16 mouse cellular contexts compared by ENCODE assay signal in genomic region chr2:180202805-180203204, GRCm38 (mm10). TPM values are rescaled to one million over a fixed set of nuclear protein-coding genes. Genes with fewer than 3 reads are reported as not detected.
DNase-seq lines count a peak whose midpoint lies in the region; ATAC-seq and TF ChIP-seq lines count a peak whose summit lies in the region.
"Had no signal": no experiment of that assay in that cellular context is flagged by ENCODE, and none has a peak within 500 bp of the region (broad histone marks: within the 10 kb centered on the region; RNA-seq: fewer than 3 reads in every experiment).

No protein-coding gene starts in this region.

- no peak overlapping the region for H3K4me3 ChIP-seq in lung, embryonic 14.5 days (ENCODE audit: low read depth, low read length)
- H3K4me3 ChIP-seq: forebrain, embryonic 12.5 days; heart, embryonic 15.5 days; hindbrain, embryonic 15.5 days; limb, embryonic 12.5 days; liver, embryonic 15.5 days; midbrain, embryonic 13.5 days had no signal

- no peaks in the 10 kb centered on the region for H3K27me3 ChIP-seq in lung, embryonic 14.5 days (ENCODE audit: insufficient read depth, low read length)
- H3K27me3 ChIP-seq: forebrain, embryonic 12.5 days; heart, embryonic 15.5 days; hindbrain, embryonic 15.5 days; limb, embryonic 12.5 days; liver, embryonic 15.5 days; midbrain, embryonic 13.5 days had no signal

- no peak overlapping the region for H3K4me2 ChIP-seq in lung, embryonic 14.5 days
- H3K4me2 ChIP-seq: forebrain, embryonic 12.5 days; heart, embryonic 15.5 days; hindbrain, embryonic 15.5 days; limb, embryonic 12.5 days; liver, embryonic 15.5 days; midbrain, embryonic 13.5 days had no signal

- H3K36me3 ChIP-seq in lung, embryonic 14.5 days (ENCODE audit: insufficient read depth) = peaks cover 56% of the 10 kb centered on the region
- H3K36me3 ChIP-seq: forebrain, embryonic 12.5 days; hindbrain, embryonic 15.5 days; limb, embryonic 12.5 days; liver, embryonic 15.5 days; midbrain, embryonic 13.5 days had no signal

- 41% methylated on average over 10 of the region's 10 CpGs for WGBS in lung, embryonic 14.5 days

- peak; percentile 73 for ATAC-seq in common myeloid progenitor, adult 5-6 weeks (replicated peaks; ENCODE audit: low read depth, poor library complexity, severe bottlenecking)
- peak; percentile 60 for ATAC-seq in lung, embryonic 14.5 days (ENCODE audit: insufficient read depth)
- ATAC-seq in megakaryocyte, adult 5-6 weeks (ENCODE audit: poor library complexity, severe bottlenecking) = peak; percentile 72
- no peak for ATAC-seq in activated CD4-positive, CD25-positive, alpha-beta regulatory T cell, adult 4 months
- no peak for ATAC-seq in erythroblast, adult 5-6 weeks (replicated peaks; ENCODE audit: low FRiP score, poor library complexity, severe bottlenecking)
- ATAC-seq: midbrain, embryonic 13.5 days had no signal

- no peak overlapping the region for H3K9ac ChIP-seq in lung, embryonic 14.5 days
- H3K9ac ChIP-seq: forebrain, embryonic 12.5 days; heart, embryonic 15.5 days; hindbrain, embryonic 15.5 days; limb, embryonic 12.5 days; liver, embryonic 15.5 days; midbrain, embryonic 13.5 days had no signal

- H3K27ac ChIP-seq in lung, embryonic 14.5 days (ENCODE audit: low read depth) = no peak overlapping the region
- H3K27ac ChIP-seq: forebrain, embryonic 12.5 days; heart, embryonic 15.5 days; hindbrain, embryonic 15.5 days; limb, embryonic 12.5 days; liver, embryonic 15.5 days; midbrain, embryonic 13.5 days had no signal

- H3K4me1 ChIP-seq in lung, embryonic 14.5 days (ENCODE audit: insufficient read depth) = no peaks in the 10 kb centered on the region; the same call in 1 of the 2 replicates
- H3K4me1 ChIP-seq: limb, embryonic 12.5 days; liver, embryonic 15.5 days had no signal

- DNase-seq in layer of hippocampus, adult 9-11 months = peak; percentile 54
- DNase-seq in layer of hippocampus, postnatal 36 days = no peak
- peak; percentile 81 for DNase-seq in lung, embryonic 14.5 days
- DNase-seq: cerebellum, adult 11-12 months; kidney, adult 18-20 months; kidney, postnatal 36 days had no signal

- no peaks in the 10 kb centered on the region for H3K9me3 ChIP-seq in lung, embryonic 14.5 days (ENCODE audit: low read depth, low read length)
- H3K9me3 ChIP-seq: forebrain, embryonic 12.5 days; heart, embryonic 15.5 days; hindbrain, embryonic 15.5 days; limb, embryonic 12.5 days; liver, embryonic 15.5 days; midbrain, embryonic 13.5 days had no signal

- TF ChIP-seq CTCF in lung, embryonic 14.5 days (IDR thresholded peaks at IDR 0.05; ENCODE audit: low read depth) = no peak

RNA-seq across cellular contexts. Expression of gene Lama5, which starts 22.9 kb away (rescaled TPM):
- 10 to 100 TPM in 1 of 2 experiments, 1 to 10 TPM in 1; 6.5 to 11.0 TPM for total RNA-seq in layer of hippocampus, postnatal 36 days (2021)
- 0.05 and 0.10 TPM in 2 replicates for total RNA-seq in common myeloid progenitor, adult 5-6 weeks (2017)
- 95.0 and 95.1 TPM in 2 replicates for polyA plus RNA-seq in lung, embryonic 14.5 days (2014; fragmentation: Nextera tagmentation; extraction: Ambion mirVana)
- 0.48 and 0.83 TPM in 2 replicates for total RNA-seq in megakaryocyte, adult 5-6 weeks (2015)
- 0.18 and 4.0 TPM in 2 replicates for total RNA-seq in megakaryocyte, adult 5-6 weeks (2017)
- polyA plus RNA-seq in activated CD4-positive, CD25-positive, alpha-beta regulatory T cell, adult 4 months (2017; shearing (Covaris generic)) = under 1 TPM; 0.28 to 0.59 TPM
- 1.7 TPM in 1 of 2 replicates, not detected in the other for total RNA-seq in erythroblast, adult 5-6 weeks (2015; ENCODE audit: low replicate concordance)
- 0.09 and 0.14 TPM in 2 replicates for total RNA-seq in erythroblast, adult 5-6 weeks (2017; ENCODE audit: low replicate concordance)

RNA-seq across cellular contexts. Expression of gene Adrm1, which starts 31.5 kb away (rescaled TPM):
- total RNA-seq in layer of hippocampus, postnatal 36 days (2021) = 100 to 1,000 TPM in 1 of 2 experiments, 10 to 100 TPM in 1; 96.9 to 103 TPM
- total RNA-seq in common myeloid progenitor, adult 5-6 weeks (2017) = 51.8 and 52.0 TPM in 2 replicates
- 160 and 163 TPM in 2 replicates for polyA plus RNA-seq in lung, embryonic 14.5 days (2014; fragmentation: Nextera tagmentation; extraction: Ambion mirVana)
- total RNA-seq in megakaryocyte, adult 5-6 weeks (2015) = 55.7 and 58.0 TPM in 2 replicates
- 32.0 and 39.1 TPM in 2 replicates for total RNA-seq in megakaryocyte, adult 5-6 weeks (2017)
- 100 to 1,000 TPM in 1 of 2 experiments, 10 to 100 TPM in 1; 87.7 to 113 TPM for polyA plus RNA-seq in activated CD4-positive, CD25-positive, alpha-beta regulatory T cell, adult 4 months (2017; shearing (Covaris generic))
- total RNA-seq in erythroblast, adult 5-6 weeks (2015; ENCODE audit: low replicate concordance) = 13.3 and 28.6 TPM in 2 replicates
- 8.5 and 23.9 TPM in 2 replicates for total RNA-seq in erythroblast, adult 5-6 weeks (2017; ENCODE audit: low replicate concordance)

RNA-seq across cellular contexts. Expression of gene Rps21, which starts 54.4 kb away (rescaled TPM):
- 100 to 1,000 TPM; 665 to 743 TPM for total RNA-seq in layer of hippocampus, postnatal 36 days (2021)
- 3,441 and 4,282 TPM in 2 replicates for total RNA-seq in common myeloid progenitor, adult 5-6 weeks (2017)
- polyA plus RNA-seq in lung, embryonic 14.5 days (2014; fragmentation: Nextera tagmentation; extraction: Ambion mirVana) = 630 and 724 TPM in 2 replicates
- 1,036 and 1,070 TPM in 2 replicates for total RNA-seq in megakaryocyte, adult 5-6 weeks (2015)
- 1,935 and 2,289 TPM in 2 replicates for total RNA-seq in megakaryocyte, adult 5-6 weeks (2017)
- polyA plus RNA-seq in activated CD4-positive, CD25-positive, alpha-beta regulatory T cell, adult 4 months (2017; shearing (Covaris generic)) = 1,000 to 10,000 TPM; 1,181 to 1,680 TPM
- 363 and 447 TPM in 2 replicates for total RNA-seq in erythroblast, adult 5-6 weeks (2015; ENCODE audit: low replicate concordance)
- 275 and 320 TPM in 2 replicates for total RNA-seq in erythroblast, adult 5-6 weeks (2017; ENCODE audit: low replicate concordance)

Comparison
In these comparisons a context has a peak if more than half of its experiments do, and no peak if none do; other contexts are left out.
1. DNase-seq: peak in layer of hippocampus, adult 9-11 months (single experiment) and lung, embryonic 14.5 days (single experiment); none in layer of hippocampus, postnatal 36 days (0 of 2).
2. ATAC-seq: peak in common myeloid progenitor, adult 5-6 weeks (single experiment), lung, embryonic 14.5 days (single experiment) and megakaryocyte, adult 5-6 weeks (single experiment); none in activated CD4-positive, CD25-positive, alpha-beta regulatory T cell, adult 4 months (single experiment) and erythroblast, adult 5-6 weeks (single experiment).